In genomic region chr8:48599028-48599427, GRCm38 (mm10) we compare ENCODE assay signal across 26 mouse cellular contexts.
DNase-seq lines count a peak whose midpoint lies in the region; ATAC-seq and TF ChIP-seq lines count a peak whose summit lies in the region.
"Had no signal": no experiment of that assay in that cellular context is flagged by ENCODE, and none has a peak within 500 bp of the region (broad histone marks: within the 10 kb centered on the region; RNA-seq: fewer than 3 reads in every experiment).

No protein-coding gene starts in this region.

- H3K4me2 ChIP-seq in liver, embryonic 11.5 days: no peak overlapping the region
- no peak overlapping the region for H3K4me2 ChIP-seq in limb, embryonic 13.5 days (replicated peaks)
- no peak overlapping the region for H3K4me2 ChIP-seq in liver, embryonic 14.5 days (ENCODE audit: low read depth)
- H3K4me2 ChIP-seq: forebrain, embryonic 12.5 days; heart, embryonic 15.5 days had no signal

- TF ChIP-seq EP300 in liver, embryonic 14.5 days (IDR thresholded peaks at IDR 0.05; ENCODE audit: low read depth): no peak

- no peak overlapping the region for H3K27ac ChIP-seq in liver, embryonic 11.5 days (ENCODE audit: low read depth, low read length)
- peak overlapping the region; percentile 56; the same call in 1 of the 2 replicates for H3K27ac ChIP-seq in limb, embryonic 13.5 days
- no peak overlapping the region for H3K27ac ChIP-seq in liver, embryonic 14.5 days
- H3K27ac ChIP-seq: forebrain, embryonic 12.5 days; heart, embryonic 15.5 days; hindbrain, postnatal 0 days; macrophage had no signal

- no peak for ATAC-seq in liver, embryonic 11.5 days (replicated peaks; ENCODE audit: low FRiP score)
- no peak for ATAC-seq in limb, embryonic 13.5 days (ENCODE audit: low FRiP score, low read depth)
- peak; percentile 41; the same call in 1 of the 2 replicates for ATAC-seq in liver, embryonic 14.5 days (ENCODE audit: insufficient read depth)
- no peak for ATAC-seq in activated CD4-positive, CD25-positive, alpha-beta regulatory T cell, adult 4 months
- ATAC-seq: hindbrain, postnatal 0 days; intestine, embryonic 16.5 days; midbrain, embryonic 16.5 days; Patski had no signal

- no peaks in the 10 kb centered on the region; the same call in 1 of the 2 replicates for H3K4me1 ChIP-seq in liver, embryonic 11.5 days (replicated peaks; ENCODE audit: control insufficient read depth, insufficient read depth, low read length)
- peaks cover 18% of the 10 kb centered on the region for H3K4me1 ChIP-seq in limb, embryonic 13.5 days
- peaks cover 0 to 5% of the 10 kb centered on the region in 2 experiments; a peak in 2 of 4 replicates for H3K4me1 ChIP-seq in liver, embryonic 14.5 days (replicated peaks; ENCODE audit: control insufficient read depth in 2 of 2, insufficient read depth in 2 of 2, low read length in 1 of 2)
- H3K4me1 ChIP-seq: heart, embryonic 15.5 days had no signal

- DNase-seq in liver: peak; percentile 17
- DNase-seq in liver, embryonic 11.5 days (ENCODE audit: low spot score): no peak
- DNase-seq in liver, embryonic 14.5 days (ENCODE audit: low read depth in 3 of 3, low spot score in 3 of 3): peak; percentile 13 to 28 (median 25)
- DNase-seq in spleen, postnatal 14 days (ENCODE audit: low spot score in 2 of 2): no peak
- DNase-seq in cerebellum, adult 11-12 months: no peak
- DNase-seq: adrenal gland, adult 2 months; B cell, adult 2 months; cerebellum, adult 18-20 months; cerebellum, postnatal 25 days; gastrocnemius, postnatal 36 days; heart, postnatal 36 days; kidney, adult 9 months; kidney, postnatal 14 days; left cerebral cortex, postnatal 4 days had no signal

- H3K36me3 ChIP-seq in liver, embryonic 11.5 days (ENCODE audit: control insufficient read depth, insufficient read depth, low read length): no peaks in the 10 kb centered on the region
- no peaks in the 10 kb centered on the region for H3K36me3 ChIP-seq in limb, embryonic 13.5 days
- H3K36me3 ChIP-seq in liver, embryonic 14.5 days (replicated peaks; ENCODE audit: control insufficient read depth, insufficient read depth, low read depth): no peaks in the 10 kb centered on the region
- H3K36me3 ChIP-seq: forebrain, embryonic 12.5 days; G1E; heart, embryonic 15.5 days had no signal

- no peaks in the 10 kb centered on the region for H3K27me3 ChIP-seq in liver, embryonic 11.5 days (replicated peaks; ENCODE audit: control insufficient read depth, insufficient read depth, low read length)
- no peaks in the 10 kb centered on the region for H3K27me3 ChIP-seq in limb, embryonic 13.5 days
- no peaks in the 10 kb centered on the region for H3K27me3 ChIP-seq in liver, embryonic 14.5 days (ENCODE audit: control insufficient read depth, insufficient read depth, low read length)
- H3K27me3 ChIP-seq: CH12.LX; forebrain, embryonic 12.5 days; heart, embryonic 15.5 days; Patski had no signal

- TF ChIP-seq CTCF in liver, embryonic 14.5 days (IDR thresholded peaks at IDR 0.05; ENCODE audit: low read depth): no peak

- no peaks in the 10 kb centered on the region for H3K9me3 ChIP-seq in liver, embryonic 11.5 days (ENCODE audit: control insufficient read depth, low read length)
- H3K9me3 ChIP-seq in limb, embryonic 13.5 days: no peaks in the 10 kb centered on the region
- no peaks in the 10 kb centered on the region for H3K9me3 ChIP-seq in liver, embryonic 14.5 days (ENCODE audit: control insufficient read depth, low read length)
- H3K9me3 ChIP-seq: forebrain, embryonic 12.5 days; heart, embryonic 15.5 days had no signal

- 68% methylated on average over 4 of the region's 4 CpGs for WGBS in liver, embryonic 11.5 days
- WGBS in limb, embryonic 13.5 days: 65% methylated on average over 4 of the region's 4 CpGs
- 55% methylated on average over 4 of the region's 4 CpGs for WGBS in liver, embryonic 14.5 days (ENCODE audit: insufficient replicate concordance)

- H3K4me3 ChIP-seq in liver, embryonic 11.5 days (ENCODE audit: low read depth, low read length): no peak overlapping the region
- no peak overlapping the region for H3K4me3 ChIP-seq in limb, embryonic 13.5 days
- no peak overlapping the region for H3K4me3 ChIP-seq in liver, embryonic 14.5 days (ENCODE audit: insufficient read depth in 1 of 2, low read depth in 2 of 2, low read length in 2 of 2)
- H3K4me3 ChIP-seq: forebrain, embryonic 12.5 days; heart, embryonic 15.5 days; myocyte had no signal

- H3K9ac ChIP-seq in liver, embryonic 11.5 days (ENCODE audit: low read depth, low read length): no peak overlapping the region
- no peak overlapping the region for H3K9ac ChIP-seq in limb, embryonic 13.5 days
- no peak overlapping the region for H3K9ac ChIP-seq in liver, embryonic 14.5 days (replicated peaks)
- H3K9ac ChIP-seq: forebrain, embryonic 12.5 days; heart, embryonic 15.5 days had no signal

Comparison
In these comparisons a context has a peak if more than half of its experiments do, and no peak if none do; other contexts are left out.
1. DNase-seq: peak in liver (single experiment) and liver, embryonic 14.5 days (3 of 3); none in liver, embryonic 11.5 days (single experiment), spleen, postnatal 14 days (0 of 2) and cerebellum, adult 11-12 months (single experiment).